Mouse (Mus musculus) activated CD4-positive, CD25-positive, alpha-beta regulatory T cell, adult 4 months (primary cell): Measurements from ENCODE around the gene Glo1. TPM values are rescaled to one million over a fixed set of nuclear protein-coding genes. Genes with fewer than 3 reads are reported as not detected.

Experiments used
- ATAC-seq: one replicate; pipeline ENCODE4 v1.8.0; 2017
- polyA plus RNA-seq, 2 experiments: library from polyadenylated mRNA; unstranded; fragments of 100-300 nt; shearing (Covaris generic); gene quantifications; one replicate each; pipeline ENCODE4 v1.2.1; 2017

Glo1 gene
- polyA plus RNA-seq, 2 experiments from 2014 or later, result 117 to 142 TPM

DNA sequence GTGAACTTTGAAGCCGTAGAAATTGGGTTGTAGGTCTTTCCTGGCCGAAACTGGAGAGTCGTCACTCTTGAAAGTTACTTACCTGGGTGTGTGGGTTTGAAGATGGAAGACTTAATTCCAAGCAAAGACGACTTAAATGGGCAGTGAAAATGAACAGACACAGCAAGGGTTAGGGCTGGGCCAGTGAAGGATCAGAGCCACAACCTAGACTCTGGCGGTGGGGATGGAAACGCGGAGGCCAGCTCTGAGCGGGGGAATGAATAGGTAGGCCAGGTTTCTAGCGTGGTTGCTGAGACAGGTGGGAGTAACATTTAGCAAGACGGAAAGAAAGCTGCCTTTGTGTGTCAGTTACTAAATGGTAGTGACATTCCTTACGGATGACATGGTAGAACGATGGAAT, 49.7 kb downstream of the Glo1 start:
- no peak for ATAC-seq

DNA sequence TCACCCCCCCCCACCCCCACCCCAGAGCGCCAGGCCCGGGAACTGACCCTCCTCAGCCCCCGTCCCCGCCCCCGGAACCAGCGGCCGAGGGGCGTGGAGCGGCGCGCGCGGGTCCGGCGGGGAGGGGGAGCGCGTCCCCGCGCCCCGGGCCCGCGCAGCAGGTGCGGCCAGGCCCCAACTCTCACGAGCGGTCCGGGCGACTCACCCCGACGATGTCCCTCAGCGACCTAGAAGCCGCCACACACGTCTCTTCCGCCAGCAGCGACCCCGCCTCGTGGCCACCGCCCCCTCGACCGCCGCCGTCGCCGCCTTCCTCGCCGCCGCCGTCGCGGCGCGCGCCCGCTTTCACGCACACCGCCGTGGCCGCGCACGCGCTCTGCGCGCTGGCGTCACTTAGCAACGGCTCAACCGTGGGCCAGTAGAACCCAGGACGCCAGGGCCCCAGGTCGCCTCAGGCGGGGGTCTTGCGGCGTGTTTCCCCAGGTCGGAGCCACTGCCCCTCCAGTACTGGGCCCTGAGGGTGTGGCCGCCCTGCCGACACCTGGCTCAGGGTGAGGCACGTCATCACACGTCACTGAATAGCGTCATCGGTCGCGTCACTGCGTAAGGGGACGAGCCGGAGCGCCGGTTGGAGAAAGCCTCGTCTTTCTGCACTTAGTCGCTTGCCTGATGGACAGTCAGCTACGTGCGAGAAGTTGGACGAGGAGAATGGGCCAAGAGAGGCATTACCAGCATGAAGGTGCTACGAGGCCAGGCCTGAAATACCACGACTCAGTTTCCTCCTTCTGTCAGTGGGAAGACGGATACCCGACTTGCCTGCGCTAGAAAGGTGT, 50.5 kb downstream of the Glo1 start, which contains the start of gene Btbd9:
Btbd9 (minus strand) TSS at position 548 of the 833 bp plus-strand sequence.
- peak; percentile 97 for ATAC-seq

DNA sequence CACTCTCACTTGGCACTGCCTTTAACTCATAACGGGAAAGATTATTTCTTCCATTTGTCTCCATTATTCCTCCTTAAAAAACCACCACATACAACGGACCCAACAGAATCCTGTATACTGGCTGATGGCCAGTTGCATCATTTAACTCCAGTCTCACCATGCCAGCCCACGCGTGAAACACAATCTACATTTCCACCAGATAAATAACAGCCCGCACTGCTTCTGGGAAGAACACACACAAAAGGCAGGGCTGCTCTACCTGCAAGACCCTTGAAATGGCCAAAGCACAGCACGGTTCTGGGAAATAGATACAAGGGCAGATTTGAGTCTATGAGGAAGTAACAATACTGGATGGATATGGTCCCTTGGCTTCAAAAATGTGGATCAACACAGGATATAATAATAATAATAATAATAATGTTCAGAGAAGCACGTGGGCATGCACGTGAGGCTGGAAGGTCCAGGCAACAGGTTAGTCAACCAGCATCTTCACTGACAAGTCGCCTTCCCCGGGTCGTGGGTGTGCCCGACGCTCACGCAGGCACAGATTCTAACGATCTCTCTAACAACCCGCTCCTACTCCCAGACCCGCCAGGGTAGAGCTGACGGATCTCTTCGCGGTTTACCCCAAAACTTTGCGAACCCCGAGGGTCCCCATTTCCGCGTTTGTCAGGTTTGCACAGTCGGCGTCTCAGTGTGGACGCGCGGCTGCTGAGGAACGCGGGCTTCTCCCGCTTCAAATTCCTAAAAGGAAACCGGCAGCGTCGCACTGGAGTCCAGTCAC, 51.4 kb downstream of the Glo1 start:
- ATAC-seq, result no peak

GRCm38 (mm10) chr17:30574783-30575075, 51.9 kb downstream of the Glo1 start:
- ATAC-seq, result no peak

DNA sequence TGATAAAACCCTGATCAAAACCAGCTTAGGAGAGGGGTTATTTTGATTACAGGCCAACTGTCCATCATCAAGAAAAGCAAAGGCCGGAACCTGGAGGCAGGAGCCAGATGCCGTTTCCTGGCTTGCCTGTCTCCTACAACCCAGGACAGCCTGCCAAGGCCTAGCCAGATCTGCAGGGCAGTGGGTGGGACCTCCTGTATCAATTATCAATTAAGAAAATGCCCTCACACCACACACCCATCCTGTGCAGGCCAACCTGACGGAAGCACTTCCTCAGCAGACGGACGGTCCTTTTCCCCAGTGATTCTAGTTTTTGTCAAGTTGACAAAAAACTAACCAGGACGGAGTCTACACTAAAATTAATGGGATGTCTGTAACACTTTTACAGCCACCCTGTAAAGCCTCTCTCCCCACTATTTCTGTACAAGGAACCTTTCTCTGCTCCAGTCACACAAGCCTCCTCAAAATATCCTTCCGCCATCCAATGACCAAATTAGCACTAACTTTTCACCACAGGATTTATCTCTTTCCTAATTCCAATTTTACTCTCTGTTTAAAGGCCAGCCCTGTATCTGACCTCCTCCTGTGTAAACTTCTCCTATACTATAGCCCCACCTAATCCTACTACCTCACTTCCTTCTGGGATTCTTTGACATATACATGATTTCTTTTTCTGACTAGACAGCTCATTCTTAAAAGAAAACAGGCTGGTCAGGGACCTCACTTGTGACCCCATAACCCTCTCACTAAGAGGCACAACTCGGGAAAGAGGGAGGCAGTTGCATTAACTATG, 52.5 kb downstream of the Glo1 start:
- no peak for ATAC-seq

DNA sequence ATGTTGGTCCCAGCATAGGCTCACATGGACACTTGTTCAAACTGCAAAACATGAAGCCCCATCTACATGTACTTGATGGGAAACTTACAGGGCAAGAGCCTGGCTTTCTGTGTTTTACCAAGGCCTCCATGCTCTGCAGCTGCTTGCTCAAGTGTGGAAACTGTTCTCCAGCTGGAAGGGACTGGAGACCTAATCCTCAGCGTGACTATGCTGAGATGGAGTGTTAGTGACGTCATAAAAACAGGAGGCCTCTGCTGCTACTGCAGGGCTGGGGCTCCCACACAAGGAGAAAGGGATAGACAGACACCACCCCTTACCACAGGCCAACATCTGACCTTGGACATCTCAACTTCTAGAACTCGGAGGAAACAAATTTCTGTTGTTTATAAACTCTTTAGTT, 55.7 kb downstream of the Glo1 start:
- ATAC-seq, result no peak

GRCm38 (mm10) chr17:30570173-30570572, 56.5 kb downstream of the Glo1 start:
- no peak for ATAC-seq

GRCm38 (mm10) chr17:30568473-30568872, 58.2 kb downstream of the Glo1 start:
- ATAC-seq, result no peak

GRCm38 (mm10) chr17:30564971-30565370, 61.7 kb downstream of the Glo1 start:
- no peak for ATAC-seq

- ATAC-seq, result no peak
Measured at GRCm38 (mm10) chr17:30564407-30564806, 62.3 kb downstream of the Glo1 start.

DNA sequence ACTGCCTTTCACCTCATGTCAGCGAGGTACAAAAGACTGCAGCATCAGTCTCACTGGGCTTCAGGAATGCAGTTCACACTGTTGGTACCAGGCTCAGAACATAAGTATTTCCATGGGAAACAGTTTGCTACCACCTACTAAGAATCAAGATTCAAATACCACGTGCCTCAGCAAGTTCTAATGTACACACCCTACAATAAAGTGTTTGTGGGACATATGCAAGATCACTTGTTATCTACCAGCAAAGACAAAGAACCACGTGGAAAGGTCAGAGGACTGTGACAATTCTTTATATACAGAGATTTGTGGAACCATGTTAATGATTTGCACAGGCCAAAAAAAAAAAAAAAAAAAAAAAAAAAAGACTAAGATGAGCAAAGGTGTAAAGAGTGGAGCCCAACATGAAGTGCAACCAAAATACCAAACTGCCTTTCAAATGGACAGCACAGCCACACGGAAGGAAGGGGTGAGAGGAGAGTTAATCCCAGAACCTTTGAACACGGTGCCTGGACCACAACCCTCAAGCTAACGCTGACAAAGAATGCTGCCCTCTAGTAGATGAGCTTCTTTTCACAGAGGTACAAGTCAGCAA, 63.1 kb downstream of the Glo1 start:
- no peak for ATAC-seq

DNA sequence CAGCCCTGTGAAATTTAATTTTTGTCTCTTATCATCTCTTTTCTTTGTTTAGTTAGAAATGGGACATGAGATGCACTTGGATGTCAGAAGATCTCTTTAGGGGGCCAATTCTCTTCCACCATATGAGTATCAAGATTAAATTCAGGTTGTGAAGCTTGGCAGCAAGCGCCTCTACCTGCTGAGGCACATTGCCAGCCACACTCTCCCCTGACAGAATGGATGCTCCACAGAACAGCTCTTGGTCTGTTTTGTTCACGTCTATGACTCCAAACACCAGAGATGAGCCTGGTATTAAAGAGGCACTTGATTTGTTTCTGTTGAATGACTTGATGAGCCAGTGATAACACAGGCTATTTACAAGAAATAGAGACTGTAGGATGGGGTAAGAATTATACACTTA, 63.9 kb downstream of the Glo1 start:
- ATAC-seq, result no peak

DNA sequence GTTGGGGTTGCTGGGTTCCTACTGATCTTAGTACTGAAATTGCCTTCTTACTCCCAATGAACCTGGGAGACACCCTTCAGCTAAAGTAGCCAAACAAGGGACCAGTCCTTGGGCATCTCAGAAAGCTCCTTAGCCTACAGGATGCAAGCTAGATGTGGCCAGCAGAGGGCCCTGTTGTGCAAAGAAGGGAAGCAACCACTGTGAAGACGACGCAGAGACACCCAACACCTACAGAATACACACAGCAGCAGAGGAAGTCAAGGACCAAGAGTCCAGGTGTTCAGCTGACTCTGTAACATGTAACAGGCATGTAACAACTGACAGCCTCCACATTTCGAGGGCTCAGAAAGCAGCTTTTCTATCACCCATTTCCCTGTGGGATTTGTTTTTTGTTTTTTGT, 67.1 kb downstream of the Glo1 start:
- peak; percentile 75 for ATAC-seq

DNA sequence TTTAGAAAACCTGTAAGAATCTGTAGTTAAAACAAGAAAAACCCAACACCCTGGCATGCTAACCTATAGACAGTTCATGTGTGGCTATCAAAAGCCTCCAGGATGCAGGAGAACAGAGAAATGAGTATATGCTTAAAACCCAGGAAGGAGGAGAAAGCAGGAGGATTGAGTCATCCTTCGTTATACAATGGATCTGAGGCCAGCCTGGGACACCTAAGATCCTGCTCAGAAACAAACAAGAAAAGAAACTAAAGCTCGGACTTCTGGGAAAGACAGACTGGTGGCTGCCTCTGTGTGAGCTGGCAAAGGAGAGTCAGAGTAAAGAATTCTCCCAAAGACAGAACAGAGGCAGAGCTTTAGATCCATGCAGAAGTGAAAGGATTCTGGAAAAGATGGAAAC, 68.0 kb downstream of the Glo1 start:
- no peak for ATAC-seq

GRCm38 (mm10) chr17:30556512-30556911, 70.2 kb downstream of the Glo1 start:
- no peak for ATAC-seq

DNA sequence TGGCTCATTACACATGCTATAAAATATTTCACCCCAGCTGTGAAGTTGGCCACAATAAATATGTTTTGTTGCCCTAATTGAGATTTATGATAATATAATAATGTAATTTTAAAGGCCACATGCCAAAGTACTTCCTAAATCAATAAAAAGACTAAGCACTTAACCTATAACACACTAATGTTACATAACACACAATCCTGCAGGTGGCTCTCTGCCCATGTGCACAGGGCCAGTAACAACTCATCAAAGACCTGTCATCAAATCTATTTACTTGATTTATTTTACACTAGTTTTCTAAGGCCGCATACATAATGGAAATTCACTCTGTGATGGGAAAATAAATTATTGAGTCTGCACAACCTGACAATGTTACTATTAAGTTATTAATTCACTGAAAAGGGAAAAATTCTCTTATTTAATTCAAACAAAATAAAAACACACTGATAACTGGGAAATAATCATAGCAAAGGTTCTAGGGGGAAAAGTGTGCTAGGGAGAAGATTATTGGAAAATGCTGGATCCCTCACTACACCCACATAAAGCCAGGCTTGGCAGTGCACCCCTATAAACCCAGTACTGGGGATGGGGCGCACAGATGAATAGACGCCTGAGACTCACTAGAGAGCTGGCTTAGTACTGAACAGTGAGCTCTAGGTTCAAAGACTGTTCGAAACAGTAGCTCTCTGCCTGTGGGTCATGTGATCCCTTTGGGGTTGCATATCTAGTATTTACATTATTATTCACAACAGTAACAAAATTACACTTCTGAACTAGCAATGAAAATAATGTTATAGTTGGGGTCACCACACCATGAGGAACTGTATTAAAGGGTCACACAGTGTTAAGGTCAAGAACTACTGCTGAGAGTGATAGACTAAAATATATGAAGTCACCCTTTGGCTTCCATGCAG, 73.4 kb downstream of the Glo1 start:
- ATAC-seq, result no peak

DNA sequence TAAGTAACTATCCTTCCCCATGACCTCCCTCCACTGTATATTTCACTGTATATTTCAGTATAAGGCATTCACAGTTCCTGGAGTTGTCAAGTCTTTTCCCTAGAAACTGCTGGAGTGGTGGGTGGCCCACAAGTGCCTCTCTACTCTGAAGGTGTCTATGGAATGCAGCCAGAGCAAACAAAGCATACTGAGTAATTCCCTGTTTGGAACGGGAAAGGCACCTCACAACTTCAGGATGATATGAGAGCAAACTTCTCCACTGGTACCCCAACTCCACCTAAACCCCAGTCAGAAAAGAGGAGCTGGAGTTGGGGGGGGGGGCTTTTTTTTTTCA, 75.9 kb downstream of the Glo1 start:
- no peak for ATAC-seq

DNA sequence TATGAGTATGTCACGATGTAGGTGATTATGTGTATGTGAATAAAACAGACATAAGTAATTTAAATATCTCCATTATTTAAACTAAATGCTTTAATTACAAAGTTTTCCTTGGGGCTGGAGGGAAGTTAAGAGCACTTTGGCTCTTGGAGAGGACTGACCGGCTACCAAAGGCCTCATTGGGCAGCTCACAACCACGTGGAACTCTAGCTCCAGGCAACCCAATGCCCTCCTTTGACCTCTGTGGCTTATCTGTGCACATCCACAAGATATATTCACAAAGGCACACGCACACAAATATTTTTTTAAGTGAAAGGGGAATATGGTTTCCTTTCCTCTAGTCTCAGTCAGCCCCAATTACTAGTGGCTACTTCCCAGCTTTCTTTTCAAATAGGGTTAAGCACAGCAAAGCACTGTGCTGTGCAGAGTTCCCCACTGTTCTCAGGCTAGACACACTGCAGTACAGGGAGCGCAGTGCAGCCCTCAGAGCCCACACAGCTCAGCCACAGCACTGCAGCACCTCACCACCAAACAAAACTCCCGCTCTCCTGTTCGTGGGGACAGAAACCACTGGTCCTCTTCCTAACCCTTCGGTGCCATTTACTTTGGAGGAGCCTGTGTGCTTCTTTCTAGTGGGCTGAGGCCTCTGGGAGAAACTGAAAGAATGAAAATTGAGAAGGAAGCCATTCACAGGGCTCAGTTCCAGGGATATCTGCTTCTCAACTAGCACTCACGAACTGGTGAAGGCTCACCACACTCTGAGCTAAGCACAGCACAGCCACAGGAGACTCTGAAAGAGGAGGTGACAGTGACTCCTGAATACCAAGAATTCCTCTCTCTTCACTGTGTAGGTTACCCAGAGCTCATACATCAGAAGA, 76.5 kb downstream of the Glo1 start:
- ATAC-seq, result no peak

DNA sequence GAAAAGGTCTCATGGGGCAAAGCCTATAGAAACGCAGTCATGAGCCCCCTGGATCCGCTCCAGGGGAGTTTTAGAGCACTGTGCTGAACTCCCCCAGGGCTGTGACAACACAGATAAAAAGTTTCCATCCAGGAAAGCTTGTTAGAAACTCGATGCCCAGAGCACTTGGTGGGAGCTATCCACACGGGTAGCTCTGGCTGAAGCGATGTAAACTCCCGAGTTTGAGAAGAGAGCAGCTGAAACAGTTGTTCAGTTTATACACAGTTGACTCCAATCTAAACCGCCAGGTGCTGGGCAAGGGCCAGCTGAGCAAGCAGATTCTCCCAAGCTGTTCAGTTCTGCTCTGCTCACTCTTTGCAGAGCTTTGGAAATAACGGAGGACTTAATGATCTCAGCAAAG, 87.6 kb downstream of the Glo1 start:
- no peak for ATAC-seq

DNA sequence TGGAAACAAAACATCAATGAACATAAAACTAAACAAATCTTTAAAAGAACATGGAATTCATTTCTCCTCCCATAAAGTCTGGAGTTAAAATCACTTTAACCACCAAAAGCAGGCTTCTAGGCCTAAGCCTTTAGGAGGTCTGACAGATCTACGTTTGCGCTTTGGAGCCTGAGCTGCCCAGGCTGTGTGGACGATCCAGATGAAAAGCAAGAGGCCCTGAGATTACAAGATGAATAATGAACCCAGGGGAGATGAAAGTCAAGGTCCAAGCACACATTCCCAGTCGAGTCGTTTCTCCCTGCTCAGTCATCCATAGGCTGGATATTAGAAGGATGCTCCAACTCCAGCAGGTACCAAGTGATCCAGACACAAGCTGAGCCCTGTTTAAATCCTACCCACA, 90.0 kb downstream of the Glo1 start:
- ATAC-seq, result no peak
